ENCODE assay signal across 8 mouse cellular contexts in the genomic region with DNA sequence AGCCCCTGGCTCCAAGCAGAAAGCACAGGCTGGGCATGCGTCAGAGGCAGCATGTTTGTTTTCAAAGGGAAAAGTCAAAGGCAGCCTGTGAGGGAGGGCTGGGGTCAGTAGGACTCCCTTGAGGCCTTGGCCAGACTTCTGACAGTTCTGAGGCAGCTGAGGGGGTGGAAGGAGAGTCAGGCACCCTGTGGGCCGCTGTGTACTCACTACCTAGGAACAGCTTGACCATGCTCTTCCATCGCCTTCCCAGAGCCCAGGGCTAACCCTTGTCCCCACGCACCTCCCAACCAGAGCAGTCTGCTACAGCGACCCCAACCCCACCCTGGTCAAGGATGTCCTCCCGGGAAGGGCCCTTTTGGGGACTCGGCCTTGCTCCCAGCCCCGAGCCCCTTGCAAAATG. TPM values are rescaled to one million over a fixed set of nuclear protein-coding genes. Genes with fewer than 3 reads are reported as not detected.
DNase-seq lines count a peak whose midpoint lies in the region; ATAC-seq lines count a peak whose summit lies in the region.

No protein-coding gene starts in this region.

- WGBS in embryonic facial prominence, embryonic 11.5 days, result 56% methylated on average over 8 of the region's 8 CpGs
- WGBS in kidney, embryonic 16.5 days, result 35% methylated on average over 8 of the region's 8 CpGs

- H3K36me3 ChIP-seq in embryonic facial prominence, embryonic 11.5 days (replicated peaks; ENCODE audit: control insufficient read depth, insufficient read depth, low read depth, low read length), result peaks cover 3% of the 10 kb centered on the region
- peaks cover 35% of the 10 kb centered on the region for H3K36me3 ChIP-seq in kidney, embryonic 16.5 days (ENCODE audit: insufficient read depth, low read length)

- ATAC-seq in embryonic facial prominence, embryonic 11.5 days (replicated peaks; ENCODE audit: insufficient number of reproducible peaks, low FRiP score, low TSS enrichment, low read depth), result no peak
- 0 out of 2 replicates have a peak, but pooled peaks have one; percentile 4 for ATAC-seq in kidney, embryonic 16.5 days (ENCODE audit: low FRiP score, low TSS enrichment)

- no peaks in the 10 kb centered on the region for H3K9me3 ChIP-seq in embryonic facial prominence, embryonic 11.5 days (replicated peaks; ENCODE audit: control insufficient read depth, low read length)
- H3K9me3 ChIP-seq in kidney, embryonic 16.5 days (ENCODE audit: low read length), result no peaks in the 10 kb centered on the region

- intact Hi-C loops in heart, postnatal 25 days (cut with DNase I), result loop anchor here (10.0 kb wide), 1 partner anchor 48 kb away; no protein-coding TSS in a partner anchor

- H3K27me3 ChIP-seq in embryonic facial prominence, embryonic 11.5 days (ENCODE audit: control insufficient read depth, insufficient read depth, low read length), result no peaks in the 10 kb centered on the region
- H3K27me3 ChIP-seq in kidney, embryonic 16.5 days (ENCODE audit: insufficient read depth, low read length), result no peaks in the 10 kb centered on the region

- H3K4me3 ChIP-seq in embryonic facial prominence, embryonic 11.5 days (ENCODE audit: low read depth, low read length), result no peak overlapping the region
- peak overlapping the region; percentile 68; the same call in 1 of the 2 replicates for H3K4me3 ChIP-seq in kidney, embryonic 16.5 days (ENCODE audit: low read length)

- peak overlapping the region; percentile 43 for H3K9ac ChIP-seq in embryonic facial prominence, embryonic 11.5 days (replicated peaks; ENCODE audit: low read length)
- H3K9ac ChIP-seq in kidney, embryonic 16.5 days (replicated peaks; ENCODE audit: low read length), result peak overlapping the region; percentile 57

- peak; percentile 97 for DNase-seq in heart, adult 11 months
- no peak for DNase-seq in heart, postnatal 25 days (ENCODE audit: low spot score)
- DNase-seq in embryonic facial prominence, embryonic 11.5 days (ENCODE audit: low spot score), result no peak
- peak; percentile 63 for DNase-seq in lung, postnatal 36 days
- no peak for DNase-seq in cerebellum, adult 18-20 months
- no peak for DNase-seq in left cerebral cortex, adult 18-20 months (ENCODE audit: low spot score in 2 of 2)
- DNase-seq in right cerebral cortex, postnatal 25 days, result no peak

- H3K4me2 ChIP-seq in embryonic facial prominence, embryonic 11.5 days (ENCODE audit: low read depth, low read length), result peak overlapping the region; percentile 99; the same call in 1 of the 2 replicates
- peak overlapping the region; percentile 99 for H3K4me2 ChIP-seq in kidney, embryonic 16.5 days (replicated peaks; ENCODE audit: low read depth, low read length)

- peak overlapping the region; percentile 31; the same call in 1 of the 2 replicates for H3K27ac ChIP-seq in embryonic facial prominence, embryonic 11.5 days (replicated peaks; ENCODE audit: low read depth, low read length)
- peak overlapping the region; percentile 82 for H3K27ac ChIP-seq in kidney, embryonic 16.5 days (ENCODE audit: low read length)

- H3K4me1 ChIP-seq in embryonic facial prominence, embryonic 11.5 days (ENCODE audit: control insufficient read depth, insufficient read depth, low read length), result peaks cover 5% of the 10 kb centered on the region
- peaks cover 44% of the 10 kb centered on the region for H3K4me1 ChIP-seq in kidney, embryonic 16.5 days (ENCODE audit: insufficient read depth, low read length)

RNA-seq across cellular contexts. Expression of a gene that starts 1.0 kb away (rescaled TPM):
- 10 to 100 TPM; 21.5 to 25.1 TPM for total RNA-seq in heart, postnatal 25 days (2021)
- polyA plus RNA-seq in embryonic facial prominence, embryonic 11.5 days (2014; fragmentation: Nextera tagmentation; extraction: Ambion mirVana), result 79.0 and 87.9 TPM in 2 replicates
- polyA plus RNA-seq in kidney, embryonic 16.5 days (2015; fragmentation: Nextera tagmentation; extraction: Ambion mirVana), result 215 and 217 TPM in 2 replicates
- 10 to 100 TPM; 50.4 to 60.8 TPM for total RNA-seq in left cerebral cortex, adult 18-20 months (2021)

RNA-seq across cellular contexts. Expression of a gene that starts 15.5 kb away (rescaled TPM):
- 10 to 100 TPM; 37.0 to 37.7 TPM for total RNA-seq in heart, postnatal 25 days (2021)
- polyA plus RNA-seq in embryonic facial prominence, embryonic 11.5 days (2014; fragmentation: Nextera tagmentation; extraction: Ambion mirVana), result 108 and 123 TPM in 2 replicates
- 133 and 149 TPM in 2 replicates for polyA plus RNA-seq in kidney, embryonic 16.5 days (2015; fragmentation: Nextera tagmentation; extraction: Ambion mirVana)
- total RNA-seq in left cerebral cortex, adult 18-20 months (2021), result 100 to 1,000 TPM; 250 to 264 TPM

RNA-seq across cellular contexts. Expression of a gene that starts 22.8 kb away (rescaled TPM):
- 1 to 10 TPM; 1.4 to 1.5 TPM for total RNA-seq in heart, postnatal 25 days (2021)
- 0.32 and 0.98 TPM in 2 replicates for polyA plus RNA-seq in embryonic facial prominence, embryonic 11.5 days (2014; fragmentation: Nextera tagmentation; extraction: Ambion mirVana)
- 1.8 and 1.9 TPM in 2 replicates for polyA plus RNA-seq in kidney, embryonic 16.5 days (2015; fragmentation: Nextera tagmentation; extraction: Ambion mirVana)
- total RNA-seq in left cerebral cortex, adult 18-20 months (2021), result 1 to 10 TPM in 1 of 2 experiments, under 1 TPM in 1; 0.70 to 1.0 TPM

RNA-seq across cellular contexts. Expression of a gene that starts 39.1 kb away (rescaled TPM):
- under 1 TPM; 0.56 to 0.73 TPM for total RNA-seq in heart, postnatal 25 days (2021)
- polyA plus RNA-seq in embryonic facial prominence, embryonic 11.5 days (2014; fragmentation: Nextera tagmentation; extraction: Ambion mirVana), result 0.20 TPM in 1 of 2 replicates, not detected in the other
- polyA plus RNA-seq in kidney, embryonic 16.5 days (2015; fragmentation: Nextera tagmentation; extraction: Ambion mirVana), result 1.0 and 1.2 TPM in 2 replicates
- total RNA-seq in left cerebral cortex, adult 18-20 months (2021), result not detected

RNA-seq across cellular contexts. Expression of a gene that starts 53.9 kb away (rescaled TPM):
- 10 to 100 TPM; 11.7 to 13.3 TPM for total RNA-seq in heart, postnatal 25 days (2021)
- polyA plus RNA-seq in embryonic facial prominence, embryonic 11.5 days (2014; fragmentation: Nextera tagmentation; extraction: Ambion mirVana), result 15.3 and 16.1 TPM in 2 replicates
- polyA plus RNA-seq in kidney, embryonic 16.5 days (2015; fragmentation: Nextera tagmentation; extraction: Ambion mirVana), result 24.1 and 25.1 TPM in 2 replicates
- 10 to 100 TPM; 19.0 to 21.6 TPM for total RNA-seq in left cerebral cortex, adult 18-20 months (2021)

Comparison
In these comparisons a context has a peak if more than half of its experiments do, and no peak if none do; other contexts are left out.
1. DNase-seq: peak in heart, adult 11 months (single experiment) and lung, postnatal 36 days (single experiment); none in heart, postnatal 25 days (single experiment), embryonic facial prominence, embryonic 11.5 days (single experiment), cerebellum, adult 18-20 months (0 of 2), left cerebral cortex, adult 18-20 months (0 of 2) and right cerebral cortex, postnatal 25 days (single experiment).
2. RNA of a gene that starts 15.5 kb away (total RNA-seq): 250 to 264 TPM in left cerebral cortex, adult 18-20 months; 37.0 to 37.7 TPM in heart, postnatal 25 days; every median in the first group is over 4 times any median in the second.